Mouse (Mus musculus) limb, embryonic 14.5 days (tissue): ENCODE results near the gene Amz1. TPM values are rescaled to one million over a fixed set of nuclear protein-coding genes. Genes with fewer than 3 reads are reported as not detected.

Source experiments
- ATAC-seq: fragments of 200-750 bp; cut with Nextera tagmentation; 2 replicates; pipeline ENCODE4 v1.8.0; 2017; ENCODE audit warnings: low read depth, moderate number of reproducible peaks, moderate TSS enrichment; ENCODE audit not compliant: low FRiP score
- DNase-seq: peaks from one replicate; pipeline ENCODE4 v3.0.0-alpha.2; 2015; ENCODE audit warnings: low spot score
- H3K27ac ChIP-seq: fragments of 300-500 bp; sonication (generic); replicated peaks from 2 replicates; pipeline ENCODE4 v1.5.1; 2014; ENCODE audit warnings: low read depth, mild to moderate bottlenecking, low read length, moderate library complexity, mixed read lengths
- H3K27me3 ChIP-seq: fragments of 300-500 bp; sonication (generic); 2 replicates; pipeline ENCODE4 v1.6.1; 2014; ENCODE audit warnings: low read length, mixed read lengths; ENCODE audit not compliant: control insufficient read depth, insufficient read depth
- H3K36me3 ChIP-seq: fragments of 300-500 bp; sonication (generic); 2 replicates; pipeline ENCODE4 v1.6.1; 2014; ENCODE audit warnings: mild to moderate bottlenecking, low read length, moderate library complexity, mixed read lengths; ENCODE audit not compliant: control insufficient read depth, insufficient read depth
- H3K4me1 ChIP-seq: fragments of 300-500 bp; sonication (generic); 2 replicates; pipeline ENCODE4 v1.6.1; 2014; ENCODE audit warnings: antibody characterized with exemption, low read length, mixed read lengths; ENCODE audit not compliant: control insufficient read depth, insufficient read depth
- H3K4me2 ChIP-seq: fragments of 300-500 bp; sonication (generic); replicated peaks from 2 replicates; pipeline ENCODE4 v1.6.1; 2014; ENCODE audit warnings: low read depth, mild to moderate bottlenecking, low read length, moderate library complexity; ENCODE audit not compliant: severe bottlenecking
- H3K4me3 ChIP-seq: fragments of 300-500 bp; sonication (generic); replicated peaks from 2 replicates; pipeline ENCODE4 v1.5.1; 2014; ENCODE audit warnings: low read length
- H3K9ac ChIP-seq: fragments of 300-500 bp; sonication (generic); 2 replicates; pipeline ENCODE4 v1.6.1; 2014; ENCODE audit warnings: mild to moderate bottlenecking, low read depth, low read length, moderate library complexity; ENCODE audit not compliant: severe bottlenecking
- H3K9me3 ChIP-seq: fragments of 300-500 bp; sonication (generic); 2 replicates; pipeline ENCODE4 v1.6.1; 2016; ENCODE audit warnings: low read length; ENCODE audit not compliant: control insufficient read depth
- POLR2A ChIP-seq: fragments of 200-500 bp; IDR thresholded peaks from 2 replicates; pipeline ENCODE4 v1.8.0; 2012; ENCODE audit warnings: inconsistent platforms, mild to moderate bottlenecking, moderate library complexity, borderline replicate concordance; ENCODE audit not compliant: insufficient read depth, insufficient read length; ENCODE audit errors: extremely low read depth
- WGBS: fragments of 180-500 bp; shearing (Covaris S2); extraction: QIAGEN DNeasy Blood & Tissue Kit; methylation state at CpG from one replicate; pipeline ENCODE4 v1.1.7; 2014; 5-methylcytosine and 5-hydroxymethylcytosine counted together
- polyA plus RNA-seq, 2 experiments: library from polyadenylated mRNA; depleted of rRNA in 1 of 2; stranded (reverse) in 1 of 2; unstranded in 1 of 2; fragments of >200 nt; fragmentation: Nextera tagmentation in 1 of 2; extraction: Ambion mirVana in 1 of 2; gene quantifications; 2 replicates each; pipeline versions ENCODE4 v1.2.1 to v1.2.3; 2012 to 2014

Gene Amz1
- polyA plus RNA-seq, 2 experiments: 1.1 TPM

- H3K4me2 ChIP-seq: no peak overlapping the region
- no peaks in the 10 kb centered on the region for H3K27me3 ChIP-seq
- ATAC-seq (peak; percentile 31; the same call in 1 of the 2 replicates), DNase-seq (peak; percentile 48)
- no peaks in the 10 kb centered on the region for H3K36me3 ChIP-seq
- peak overlapping the region; percentile 67 for H3K27ac ChIP-seq
- peaks cover 51% of the 10 kb centered on the region for H3K4me1 ChIP-seq
- H3K9me3 ChIP-seq: no peaks in the 10 kb centered on the region
- TF ChIP-seq POLR2A: no peak
- H3K9ac ChIP-seq: no peak overlapping the region
- H3K4me3 ChIP-seq: no peak overlapping the region
- 34% methylated on average over 3 of the region's 3 CpGs for WGBS
Observed at GRCm38 (mm10) chr5:140794753-140795152, 70.8 kb downstream of the Amz1 start.

GRCm38 (mm10) chr5:140795176-140795575 lies 71.2 kb downstream of the Amz1 start:
- Histone ChIP-seq H3K27ac (peak overlapping the region; percentile 67), H3K36me3 (no peaks in the 10 kb centered on the region), H3K4me1 (peaks cover 51% of the 10 kb centered on the region), H3K4me3 (no peak overlapping the region), H3K9me3 (no peaks in the 10 kb centered on the region), H3K9ac (no peak overlapping the region), H3K27me3 (no peaks in the 10 kb centered on the region), H3K4me2 (no peak overlapping the region)
- ATAC-seq (no peak), DNase-seq (no peak)
- no peak for TF ChIP-seq POLR2A
- WGBS: 58% methylated on average over 2 of the region's 2 CpGs

DNA sequence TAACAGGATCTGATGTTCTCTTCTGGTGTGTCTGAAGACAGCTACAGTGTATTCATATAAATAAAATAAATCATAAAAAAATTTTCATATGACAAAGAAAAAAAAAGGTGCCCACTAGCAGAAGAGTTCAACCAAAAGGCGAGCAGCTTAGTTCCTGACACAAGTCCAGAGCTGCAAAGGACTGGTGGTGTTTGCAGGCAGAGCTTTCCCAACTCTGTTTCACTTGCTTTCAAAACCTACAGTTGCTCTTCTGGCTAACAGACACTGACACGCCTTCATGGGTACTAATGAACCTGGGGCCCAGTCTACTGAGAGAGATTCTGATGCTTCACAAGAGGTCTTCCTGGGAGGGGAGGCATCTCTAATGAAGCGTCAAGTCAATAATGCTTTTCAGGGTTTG lies 72.1 kb downstream of the Amz1 start:
- Histone ChIP-seq H3K27me3 (no peaks in the 10 kb centered on the region), H3K9me3 (no peaks in the 10 kb centered on the region), H3K9ac (no peak overlapping the region), H3K4me2 (no peak overlapping the region), H3K27ac (no peak overlapping the region), H3K36me3 (no peaks in the 10 kb centered on the region), H3K4me1 (peaks cover 47% of the 10 kb centered on the region), H3K4me3 (no peak overlapping the region)
- no peak for DNase-seq
- no peak for TF ChIP-seq POLR2A
- no peak for ATAC-seq
- 83% methylated on average over 3 of the region's 3 CpGs for WGBS

GRCm38 (mm10) chr5:140798158-140798557 lies 74.2 kb downstream of the Amz1 start:
- Histone ChIP-seq H3K9me3 (no peaks in the 10 kb centered on the region), H3K4me2 (no peak overlapping the region), H3K27me3 (no peaks in the 10 kb centered on the region), H3K27ac (peak overlapping the region; percentile 67), H3K4me1 (peaks cover 38% of the 10 kb centered on the region), H3K36me3 (no peaks in the 10 kb centered on the region), H3K4me3 (no peak overlapping the region), H3K9ac (no peak overlapping the region)
- no peak for TF ChIP-seq POLR2A
- DNase-seq (no peak), ATAC-seq (0 out of 2 replicates have a peak, but pooled peaks have one; percentile 18)
- 59% methylated on average over 7 of the region's 7 CpGs for WGBS

DNA sequence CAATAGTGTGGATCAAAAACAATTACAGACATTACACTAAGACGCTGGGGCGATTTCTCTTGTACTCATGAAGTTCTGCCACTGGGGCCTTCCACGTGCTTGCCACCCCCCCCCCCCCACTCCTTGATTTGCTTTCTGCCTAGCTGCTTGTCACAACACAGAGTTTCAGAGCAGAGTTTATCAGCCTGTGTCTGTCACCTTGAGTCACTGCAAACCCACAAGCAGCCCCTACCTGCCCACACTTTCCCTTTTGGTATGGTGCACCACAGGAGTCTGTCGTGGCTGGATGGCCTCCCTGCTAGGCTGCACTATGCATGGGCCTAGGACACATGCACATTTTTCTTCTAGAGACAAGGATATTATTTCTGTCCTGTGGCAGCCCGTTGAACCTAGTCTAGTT lies 74.8 kb downstream of the Amz1 start:
- Histone ChIP-seq H3K4me1 (peaks cover 33% of the 10 kb centered on the region), H3K27ac (peak overlapping the region; percentile 52), H3K4me3 (no peak overlapping the region), H3K9me3 (no peaks in the 10 kb centered on the region), H3K36me3 (no peaks in the 10 kb centered on the region), H3K4me2 (no peak overlapping the region), H3K9ac (no peak overlapping the region), H3K27me3 (no peaks in the 10 kb centered on the region)
- no peak for DNase-seq
- TF ChIP-seq POLR2A: no peak
- ATAC-seq: no peak
- 53% methylated on average over 5 of the region's 5 CpGs for WGBS

DNA sequence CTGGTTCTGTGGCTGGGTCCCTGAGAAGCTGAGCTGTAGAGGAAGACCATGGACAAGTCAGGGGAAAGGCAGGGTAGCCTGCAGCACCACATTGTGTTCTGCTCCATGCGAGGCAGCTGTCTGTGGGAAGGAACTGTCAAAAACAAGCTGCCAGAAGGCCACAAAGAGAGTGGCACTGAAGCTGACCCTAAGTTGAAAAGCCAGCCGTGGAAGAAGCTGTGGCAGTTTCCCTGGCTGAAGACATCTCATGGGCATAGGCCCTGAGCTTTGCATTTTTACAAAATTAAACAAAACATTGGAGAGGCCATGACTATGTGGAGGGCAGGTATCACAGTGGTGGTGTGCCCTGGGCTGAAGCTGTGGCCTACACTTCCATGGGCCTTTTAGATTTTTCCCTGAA lies 75.3 kb downstream of the Amz1 start:
- 77% methylated on average over 2 of the region's 2 CpGs for WGBS

More for the DNA sequence above, 75.3 kb downstream of the Amz1 start:
- H3K4me1 ChIP-seq: peaks cover 30% of the 10 kb centered on the region
- H3K4me3 ChIP-seq: no peak overlapping the region
- peak overlapping the region; percentile 52 for H3K27ac ChIP-seq
- TF ChIP-seq POLR2A: no peak
- no peak for DNase-seq
- H3K9ac ChIP-seq: no peak overlapping the region
- ATAC-seq: no peak
- no peak overlapping the region for H3K4me2 ChIP-seq
- H3K27me3 ChIP-seq: no peaks in the 10 kb centered on the region
- H3K36me3 ChIP-seq: no peaks in the 10 kb centered on the region
- no peaks in the 10 kb centered on the region for H3K9me3 ChIP-seq
